Mouse (Mus musculus) embryonic fibroblast, embryonic 13.5 days (primary cell): ENCODE measurements around the gene Fbxo4.

Experiments used
- CTCF ChIP-seq: IDR thresholded peaks from 2 replicates; pipeline ENCODE4 v1.5.1; 2011; ENCODE audit warnings: mild to moderate bottlenecking, control low read depth, low read length, moderate library complexity, borderline replicate concordance; ENCODE audit not compliant: insufficient read depth
- POLR2A ChIP-seq: IDR thresholded peaks from 2 replicates; pipeline ENCODE4 v1.6.1; 2011; ENCODE audit warnings: low read depth, mild to moderate bottlenecking, control low read depth, low read length, moderate library complexity

GRCm38 (mm10) chr15:3936056-3936455 lies 43.3 kb downstream of the Fbxo4 start:
- TF ChIP-seq CTCF (no peak), POLR2A (no peak)
